Mouse (Mus musculus): Measurements from ENCODE around the gene Ttll4. TPM values are rescaled to one million over a fixed set of nuclear protein-coding genes. Genes with fewer than 3 reads are reported as not detected.

The Ttll4 gene
- 17.1 TPM for polyA plus RNA-seq (2014; fragmentation: Illumina TruSeq; extraction: RNeasy Lipid Tissue Mini Kit (QIAGEN cat#74804); ENCODE audit: low replicate concordance)

GRCm38 (mm10) chr1:74661448-74662195, at the start of gene Ttll4:
TSS of gene Ttll4 (plus strand) at chr1:74661745.

GRCm38 (mm10) chr1:74713099-74713858, 51.7 kb downstream of the Ttll4 start, which contains the start of gene Cyp27a1:
TSS of gene Cyp27a1 (plus strand) at chr1:74713574.

GRCm38 (mm10) chr1:74748643-74749271, 87.2 kb downstream of the Ttll4 start, which contains the start of gene Prkag3:
TSS of gene Prkag3 (minus strand) at chr1:74749221.

Other genes starting within 250 kb of the Ttll4 start
- gene Cnot9, start 155.7 kb upstream of the Ttll4 start, polyA plus RNA-seq (2014; fragmentation: Illumina TruSeq; extraction: RNeasy Lipid Tissue Mini Kit (QIAGEN cat#74804); ENCODE audit: low replicate concordance) = 42.1 TPM
- gene Plcd4, start 118.9 kb upstream of the Ttll4 start, polyA plus RNA-seq (2014; fragmentation: Illumina TruSeq; extraction: RNeasy Lipid Tissue Mini Kit (QIAGEN cat#74804); ENCODE audit: low replicate concordance) = not detected
- gene Usp37, start 117.5 kb upstream of the Ttll4 start, polyA plus RNA-seq (2014; fragmentation: Illumina TruSeq; extraction: RNeasy Lipid Tissue Mini Kit (QIAGEN cat#74804); ENCODE audit: low replicate concordance) = 15.0 TPM
- 4.3 TPM for gene Zfp142, start 73.5 kb upstream of the Ttll4 start, polyA plus RNA-seq (2014; fragmentation: Illumina TruSeq; extraction: RNeasy Lipid Tissue Mini Kit (QIAGEN cat#74804); ENCODE audit: low replicate concordance)
- 2.8 TPM for gene Bcs1l, start 73.5 kb upstream of the Ttll4 start, polyA plus RNA-seq (2014; fragmentation: Illumina TruSeq; extraction: RNeasy Lipid Tissue Mini Kit (QIAGEN cat#74804); ENCODE audit: low replicate concordance)
- gene Rnf25, start 60.3 kb upstream of the Ttll4 start, polyA plus RNA-seq (2014; fragmentation: Illumina TruSeq; extraction: RNeasy Lipid Tissue Mini Kit (QIAGEN cat#74804); ENCODE audit: low replicate concordance) = 4.5 TPM
- gene Stk36, start 60.3 kb upstream of the Ttll4 start, polyA plus RNA-seq (2014; fragmentation: Illumina TruSeq; extraction: RNeasy Lipid Tissue Mini Kit (QIAGEN cat#74804); ENCODE audit: low replicate concordance) = not detected
- 12.9 TPM for gene Cyp27a1, start 51.8 kb downstream of the Ttll4 start, polyA plus RNA-seq (2014; fragmentation: Illumina TruSeq; extraction: RNeasy Lipid Tissue Mini Kit (QIAGEN cat#74804); ENCODE audit: low replicate concordance)
- gene Prkag3, start 87.5 kb downstream of the Ttll4 start, polyA plus RNA-seq (2014; fragmentation: Illumina TruSeq; extraction: RNeasy Lipid Tissue Mini Kit (QIAGEN cat#74804); ENCODE audit: low replicate concordance) = 0.22 TPM
- gene Wnt6, start 110.1 kb downstream of the Ttll4 start, polyA plus RNA-seq (2014; fragmentation: Illumina TruSeq; extraction: RNeasy Lipid Tissue Mini Kit (QIAGEN cat#74804); ENCODE audit: low replicate concordance) = not detected
- not detected for gene Wnt10a, start 129.8 kb downstream of the Ttll4 start, polyA plus RNA-seq (2014; fragmentation: Illumina TruSeq; extraction: RNeasy Lipid Tissue Mini Kit (QIAGEN cat#74804); ENCODE audit: low replicate concordance)
- not detected for gene Cdk5r2, start 193.2 kb downstream of the Ttll4 start, polyA plus RNA-seq (2014; fragmentation: Illumina TruSeq; extraction: RNeasy Lipid Tissue Mini Kit (QIAGEN cat#74804); ENCODE audit: low replicate concordance)
- 0.67 TPM for gene Fev, start 223.7 kb downstream of the Ttll4 start, polyA plus RNA-seq (2014; fragmentation: Illumina TruSeq; extraction: RNeasy Lipid Tissue Mini Kit (QIAGEN cat#74804); ENCODE audit: low replicate concordance)
- not detected for gene Cryba2, start 231.4 kb downstream of the Ttll4 start, polyA plus RNA-seq (2014; fragmentation: Illumina TruSeq; extraction: RNeasy Lipid Tissue Mini Kit (QIAGEN cat#74804); ENCODE audit: low replicate concordance)